Mouse (Mus musculus): ENCODE data around the gene Prx.

Gene Prx

GRCm38 (mm10) chr7:27552070-27552469 lies 52.9 kb downstream of the Prx start:
- in situ Hi-C loops (cut with MboI; ENCODE audit: low sequenced_read_pairs): no loop called here

- in situ Hi-C loops (cut with MboI; ENCODE audit: low sequenced_read_pairs): no loop called here
Observed at GRCm38 (mm10) chr7:27552931-27553513, 53.9 kb downstream of the Prx start, which contains the start of the genes Pld3 and 2310022A10Rik. Gene Pld3, minus strand, starts transcription at chr7:27553218. Gene 2310022A10Rik, plus strand, starts transcription at chr7:27553233.

GRCm38 (mm10) chr7:27560291-27560887 lies 61.3 kb downstream of the Prx start:
- in situ Hi-C loops (cut with MboI; ENCODE audit: low sequenced_read_pairs): no loop called here

- in situ Hi-C loops (cut with MboI; ENCODE audit: low sequenced_read_pairs): no loop called here
Observed at GRCm38 (mm10) chr7:27560978-27561377, 61.9 kb downstream of the Prx start.
